Mouse (Mus musculus) gastrocnemius, adult 18-20 months (tissue): ENCODE measurements around the gene Gm16181. TPM values are rescaled to one million over a fixed set of nuclear protein-coding genes. Genes with fewer than 3 reads are reported as not detected.

Experiments
- DNase-seq: peaks from one replicate; pipeline ENCODE4 v3.0.0; 2021; ENCODE audit warnings: low spot score
- total RNA-seq, 2 experiments: library from RNA; stranded (reverse); gene quantifications; 2 replicates each; pipeline ENCODE4 v1.2.3; 2021

Gene Gm16181
- total RNA-seq, 2 experiments from 2014 or later, result not detected

- DNase-seq, result no peak
Observed at GRCm38 (mm10) chr17:35249451-35250197, 29.0 kb downstream of the Gm16181 start.

DNA sequence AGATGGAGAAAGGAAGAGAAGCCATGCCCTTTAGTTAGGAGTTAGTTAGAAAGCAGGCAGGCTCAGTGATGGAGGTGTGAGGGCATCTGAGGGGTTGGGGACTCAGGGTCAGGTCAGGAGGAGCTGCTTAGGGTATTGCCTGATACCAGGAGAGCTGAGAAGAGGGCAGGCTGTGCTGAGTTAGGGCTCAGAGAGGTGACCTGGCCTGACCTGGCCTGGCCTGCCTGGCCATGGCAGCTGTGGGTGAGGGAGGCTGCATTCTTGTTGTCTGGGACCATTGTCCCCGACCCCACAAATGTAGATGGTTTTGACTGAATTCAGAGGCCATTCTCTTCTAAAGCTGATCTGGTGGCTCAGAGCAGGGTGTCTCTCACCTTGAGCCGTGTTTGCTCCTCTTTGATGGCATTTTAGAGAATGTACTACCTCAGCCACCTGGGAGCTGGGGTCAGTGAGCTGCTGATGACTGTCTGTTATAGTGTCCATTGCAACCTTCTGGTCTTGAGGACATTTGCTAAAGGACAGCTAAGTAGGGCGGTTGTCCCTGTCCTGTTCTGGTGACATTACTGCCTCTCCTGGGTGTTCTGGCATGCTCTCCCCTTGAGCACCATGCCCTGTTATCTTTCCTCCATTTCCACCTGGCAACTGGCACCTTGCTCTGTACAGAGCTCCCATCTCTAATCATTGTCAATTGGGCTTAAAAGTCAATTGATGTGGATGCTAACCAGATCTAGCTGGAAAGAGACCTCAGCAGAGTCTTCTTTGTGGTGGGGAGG, 29.9 kb downstream of the Gm16181 start:
- no peak for DNase-seq

DNA sequence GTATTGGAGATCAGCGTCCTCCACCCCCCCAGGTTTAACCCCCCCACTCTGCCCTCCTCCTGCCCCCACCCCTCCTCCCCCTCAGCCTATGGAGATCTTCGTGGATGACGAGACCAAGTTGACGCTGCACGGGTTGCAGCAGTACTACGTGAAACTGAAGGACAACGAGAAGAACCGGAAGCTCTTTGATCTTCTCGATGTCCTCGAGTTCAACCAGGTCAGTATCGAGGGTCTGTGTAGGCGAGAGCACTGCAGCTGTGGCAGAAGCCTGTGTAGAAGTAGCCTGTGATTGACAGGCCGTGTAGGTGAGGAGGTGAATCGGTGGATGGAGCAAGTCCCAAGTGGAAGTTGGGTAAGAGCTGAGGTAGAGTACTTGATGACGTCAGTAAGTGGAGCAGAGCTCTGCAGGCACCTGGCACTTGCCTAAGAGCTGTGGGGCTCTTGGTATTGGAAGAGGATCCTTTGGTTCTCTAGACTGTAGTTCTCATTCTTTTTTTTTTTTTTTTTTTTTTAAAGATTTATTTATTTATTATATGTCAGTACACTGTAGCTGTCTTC, 30.6 kb downstream of the Gm16181 start:
- DNase-seq, result no peak

DNA sequence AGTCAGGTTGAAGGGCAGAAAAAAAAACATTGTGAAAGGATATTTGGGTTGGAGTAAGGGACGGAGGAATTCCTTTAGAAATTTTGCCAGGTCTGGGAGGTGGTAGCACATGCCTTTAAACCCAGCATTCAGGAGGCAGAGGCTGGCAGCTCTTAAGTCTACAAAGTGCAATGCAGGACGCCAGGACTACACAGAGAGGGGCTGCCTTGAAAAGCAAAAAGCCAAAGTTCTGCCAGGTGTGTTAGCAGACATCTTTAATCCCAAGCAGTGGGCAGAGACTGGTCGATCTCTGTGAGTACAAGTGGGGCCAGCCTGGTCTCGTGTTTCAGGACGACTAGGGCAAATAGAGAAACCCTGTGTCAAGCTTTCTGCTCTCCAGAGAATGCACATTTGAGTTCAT, 31.3 kb downstream of the Gm16181 start:
- DNase-seq, result no peak

DNA sequence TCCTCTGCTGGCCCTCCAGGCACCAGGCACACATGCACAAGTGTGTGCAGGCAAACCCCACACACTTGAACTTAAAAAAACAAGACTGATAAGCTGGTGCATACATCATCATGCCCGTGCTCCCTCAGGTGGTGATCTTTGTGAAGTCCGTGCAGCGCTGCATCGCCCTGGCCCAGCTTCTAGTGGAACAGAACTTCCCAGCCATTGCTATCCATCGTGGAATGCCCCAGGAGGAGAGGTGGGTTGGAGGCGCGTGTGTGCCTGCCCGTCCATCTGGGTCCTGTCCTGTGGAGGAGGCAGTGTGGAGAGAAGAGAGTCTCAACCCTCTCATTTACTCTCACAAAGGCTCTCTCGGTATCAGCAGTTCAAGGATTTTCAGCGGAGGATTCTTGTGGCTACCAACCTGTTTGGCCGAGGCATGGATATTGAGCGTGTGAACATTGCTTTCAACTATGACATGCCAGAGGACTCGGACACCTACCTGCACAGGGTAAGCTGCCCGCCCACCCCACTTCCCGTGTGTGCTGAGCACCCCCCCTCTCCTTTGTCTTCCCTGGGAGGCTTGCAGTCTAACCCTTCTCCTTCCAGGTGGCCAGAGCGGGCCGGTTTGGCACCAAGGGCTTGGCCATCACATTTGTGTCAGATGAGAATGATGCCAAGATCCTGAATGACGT, 32.1 kb downstream of the Gm16181 start:
- no peak for DNase-seq

- DNase-seq, result no peak
Observed at GRCm38 (mm10) chr17:35253293-35254093, 32.9 kb downstream of the Gm16181 start.

DNA sequence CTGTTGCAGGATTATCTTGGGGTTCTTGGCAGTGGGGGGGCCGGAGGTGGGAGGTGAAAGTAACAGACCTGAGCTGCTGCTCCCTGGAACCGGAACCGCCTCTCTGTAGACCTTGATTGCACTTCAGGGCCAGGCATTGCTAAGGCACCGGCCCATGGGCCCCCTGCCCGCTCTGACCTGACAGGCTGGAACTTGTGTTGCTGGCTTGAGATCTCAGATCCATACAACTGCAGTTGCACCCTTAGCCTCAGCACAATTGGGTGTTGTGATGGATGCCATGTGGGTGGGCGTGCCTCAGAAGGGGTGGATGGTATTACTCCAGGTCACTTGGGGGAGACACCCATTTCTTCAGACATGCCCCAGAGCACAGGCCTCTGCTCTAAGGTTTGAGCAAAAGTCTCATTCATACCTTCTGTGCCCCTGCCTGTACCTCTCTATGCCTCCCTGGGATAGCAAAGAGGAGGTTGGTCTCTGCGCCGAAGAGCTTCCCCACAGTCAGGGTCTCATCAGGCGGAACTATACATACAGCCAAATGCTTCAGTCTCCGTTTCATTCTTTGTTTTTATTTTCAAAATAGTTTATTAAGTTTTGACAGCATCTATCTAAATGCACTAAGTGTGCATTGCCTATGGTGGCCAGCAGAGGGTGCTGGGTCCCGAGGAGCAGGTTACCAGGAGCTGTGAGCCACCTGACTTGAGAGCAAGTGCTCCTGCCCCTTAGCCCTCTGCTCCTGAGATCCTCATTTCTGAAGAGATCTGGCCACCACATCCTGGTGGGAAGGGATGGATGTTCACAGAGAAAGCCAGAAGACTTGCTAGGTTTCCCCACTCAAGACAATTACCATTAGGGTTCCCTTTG, 33.8 kb downstream of the Gm16181 start:
- DNase-seq, result peak; percentile 63

DNA sequence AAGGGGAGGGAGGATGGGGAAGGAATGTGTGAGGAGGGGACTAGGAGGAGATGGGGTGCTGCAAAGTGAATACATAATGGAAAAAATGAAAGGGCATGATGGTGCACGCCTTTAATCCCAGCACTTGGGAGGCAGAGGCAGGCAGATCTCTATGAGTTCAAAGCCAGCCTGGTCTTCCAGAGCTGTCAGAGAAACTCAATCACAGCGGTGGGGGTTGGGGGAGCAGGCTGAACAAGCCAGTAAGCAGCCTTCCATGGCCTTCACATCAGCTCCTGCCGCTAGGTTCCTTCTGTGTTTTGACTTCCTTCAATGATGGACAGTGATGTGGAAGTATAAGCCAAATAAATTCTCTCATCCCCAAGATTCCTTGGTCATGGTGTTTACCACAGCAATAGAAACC, 34.7 kb downstream of the Gm16181 start:
- DNase-seq, result no peak

DNA sequence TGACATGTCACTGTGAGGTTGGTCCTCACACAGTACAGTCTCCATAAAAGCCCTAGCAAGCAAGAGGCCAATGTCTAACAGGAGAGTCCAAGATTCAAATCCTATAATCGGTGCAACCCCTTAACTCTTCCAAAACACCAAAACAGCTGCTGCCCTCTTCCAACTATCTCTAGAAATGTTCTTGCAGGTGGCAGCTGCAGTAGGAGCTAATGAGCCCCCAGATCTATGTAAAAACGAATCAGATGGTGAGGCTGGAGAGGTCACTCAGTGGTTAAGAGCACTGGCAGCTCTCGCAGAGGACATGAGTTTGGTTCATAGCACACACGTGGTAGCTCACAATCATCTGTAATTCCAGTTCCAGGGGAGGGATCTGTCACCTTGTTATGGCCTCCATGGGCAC, 35.1 kb downstream of the Gm16181 start:
- no peak for DNase-seq

DNA sequence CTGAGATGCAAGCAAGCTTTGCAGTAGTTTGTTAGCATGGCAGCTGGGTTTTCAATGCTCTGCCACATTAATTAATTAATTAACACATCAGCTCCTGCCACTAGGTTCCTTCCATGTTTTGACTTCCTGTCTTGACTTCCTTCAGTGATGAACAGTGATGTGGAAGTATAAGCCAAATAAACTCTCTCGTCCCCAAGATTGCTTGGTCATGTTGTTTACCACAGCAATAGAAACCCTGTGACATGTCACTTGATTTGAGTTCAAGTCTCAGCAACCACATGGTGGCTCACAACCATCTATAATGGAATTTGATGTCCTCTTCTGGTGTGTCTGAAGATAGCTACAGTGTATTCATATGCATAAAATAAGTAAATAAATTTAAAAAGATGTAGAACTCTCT, 36.7 kb downstream of the Gm16181 start:
- no peak for DNase-seq

DNA sequence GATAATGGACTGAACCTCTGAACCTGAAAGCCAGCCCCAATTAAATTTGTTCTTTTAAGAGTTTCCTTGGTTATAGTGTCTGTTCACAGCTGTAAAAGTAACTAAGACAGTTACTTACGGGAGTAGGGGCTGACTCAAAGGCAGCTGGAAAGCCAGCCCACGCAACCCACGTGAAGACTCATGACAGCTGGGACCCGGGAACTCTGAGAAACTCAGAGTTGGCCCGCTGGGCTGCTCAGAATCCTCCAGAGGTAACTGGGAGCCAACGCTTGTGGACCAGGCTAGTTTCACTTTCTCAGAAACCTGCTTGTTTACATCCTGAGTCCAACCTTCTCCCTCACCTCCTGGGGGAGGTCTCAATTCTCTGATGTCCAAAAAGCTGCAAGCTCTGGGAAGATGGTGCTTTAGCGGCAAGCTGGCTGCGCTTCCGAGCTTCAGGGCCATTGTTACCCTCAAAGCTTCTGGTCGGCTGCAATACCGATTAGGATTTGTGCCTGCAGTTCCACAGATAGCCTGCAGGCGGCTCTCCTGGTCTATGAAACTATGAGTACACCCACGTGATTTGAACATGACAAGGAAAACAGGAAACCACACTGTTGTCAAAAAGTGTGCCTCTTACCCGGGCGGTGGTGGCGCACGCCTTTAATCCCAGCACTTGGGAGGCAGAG, 37.3 kb downstream of the Gm16181 start:
- DNase-seq, result peak; percentile 97

GRCm38 (mm10) chr17:35258492-35259478, 38.2 kb downstream of the Gm16181 start:
- peak; percentile 56 for DNase-seq

DNA sequence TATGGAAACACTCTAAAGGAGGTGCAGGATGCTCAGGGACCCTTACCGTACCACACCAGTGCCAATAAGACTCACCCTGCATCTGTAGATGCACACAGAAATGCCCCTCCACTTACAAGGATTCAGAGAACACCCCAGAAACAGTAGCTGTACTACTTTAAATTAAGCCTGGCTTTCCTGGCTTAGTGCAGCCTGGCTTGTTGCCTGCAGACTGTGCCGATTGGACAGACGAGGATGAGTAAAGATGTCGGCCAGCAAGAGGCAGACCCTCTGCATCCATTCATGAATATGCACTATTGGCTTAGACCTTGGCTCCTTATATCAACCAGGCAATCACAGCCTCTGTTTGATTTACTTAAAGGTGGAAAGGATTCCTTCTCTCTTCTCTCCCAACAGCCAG, 39.0 kb downstream of the Gm16181 start:
- no peak for DNase-seq

DNA sequence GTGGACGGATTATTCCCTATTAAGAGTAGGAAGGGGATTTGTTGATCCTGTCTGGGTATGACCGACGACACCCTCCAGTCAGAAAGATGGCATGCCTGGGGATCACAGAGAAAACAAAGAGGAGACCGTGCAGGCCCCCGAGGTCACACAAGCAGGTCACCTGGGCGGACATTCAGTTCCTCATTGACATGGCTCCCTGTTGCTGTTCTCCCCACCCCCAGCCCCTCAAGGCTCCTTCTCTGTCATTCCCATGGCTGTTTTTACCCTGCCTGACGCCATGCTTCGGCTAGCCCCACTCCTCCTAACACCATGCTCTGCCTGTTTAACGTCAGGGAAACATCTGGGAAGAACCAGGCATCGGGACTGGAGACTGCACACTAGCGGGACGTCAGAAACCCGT, 41.0 kb downstream of the Gm16181 start:
- no peak for DNase-seq

DNA sequence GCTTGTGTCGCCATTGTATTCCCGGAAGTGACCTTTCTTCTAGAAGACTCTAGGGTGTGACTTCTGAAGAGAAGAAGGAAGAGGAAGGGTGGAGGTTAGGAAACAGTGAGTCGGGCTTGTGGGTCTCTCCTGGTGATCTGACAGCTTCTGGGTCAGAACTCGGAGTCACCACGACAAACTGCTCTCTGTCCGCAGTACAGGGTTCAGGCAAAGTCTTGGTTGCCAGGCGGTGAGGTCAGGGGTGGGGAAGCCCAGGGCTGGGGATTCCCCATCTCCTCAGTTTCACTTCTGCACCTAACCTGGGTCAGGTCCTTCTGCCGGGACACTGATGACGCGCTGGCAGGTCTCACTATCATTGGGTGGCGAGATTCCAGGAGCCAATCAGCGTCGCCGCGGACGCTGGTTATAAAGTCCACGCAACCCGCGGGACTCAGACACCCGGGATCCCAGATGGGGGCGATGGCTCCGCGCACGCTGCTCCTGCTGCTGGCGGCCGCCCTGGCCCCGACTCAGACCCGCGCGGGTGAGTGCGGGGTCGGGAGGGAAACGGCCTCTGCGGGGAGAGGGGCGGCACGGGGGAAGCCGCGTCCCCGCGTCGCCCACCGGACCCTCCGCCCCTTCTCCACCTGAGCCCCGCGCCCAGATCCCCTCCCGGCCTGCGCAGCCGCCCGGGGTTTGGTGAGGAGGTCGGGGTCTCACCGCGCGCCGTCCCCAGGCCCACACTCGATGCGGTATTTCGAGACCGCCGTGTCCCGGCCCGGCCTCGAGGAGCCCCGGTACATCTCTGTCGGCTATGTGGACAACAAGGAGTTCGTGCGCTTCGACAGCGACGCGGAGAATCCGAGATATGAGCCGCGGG, 42.3 kb downstream of the Gm16181 start, which contains the start of gene H2-D1:
Gene H2-D1, plus strand, starts transcription at position 67 of the 859 bp plus-strand sequence.
- DNase-seq, result peak; percentile 99

- DNase-seq, result no peak
Observed at GRCm38 (mm10) chr17:35263523-35263883, 42.9 kb downstream of the Gm16181 start.

DNA sequence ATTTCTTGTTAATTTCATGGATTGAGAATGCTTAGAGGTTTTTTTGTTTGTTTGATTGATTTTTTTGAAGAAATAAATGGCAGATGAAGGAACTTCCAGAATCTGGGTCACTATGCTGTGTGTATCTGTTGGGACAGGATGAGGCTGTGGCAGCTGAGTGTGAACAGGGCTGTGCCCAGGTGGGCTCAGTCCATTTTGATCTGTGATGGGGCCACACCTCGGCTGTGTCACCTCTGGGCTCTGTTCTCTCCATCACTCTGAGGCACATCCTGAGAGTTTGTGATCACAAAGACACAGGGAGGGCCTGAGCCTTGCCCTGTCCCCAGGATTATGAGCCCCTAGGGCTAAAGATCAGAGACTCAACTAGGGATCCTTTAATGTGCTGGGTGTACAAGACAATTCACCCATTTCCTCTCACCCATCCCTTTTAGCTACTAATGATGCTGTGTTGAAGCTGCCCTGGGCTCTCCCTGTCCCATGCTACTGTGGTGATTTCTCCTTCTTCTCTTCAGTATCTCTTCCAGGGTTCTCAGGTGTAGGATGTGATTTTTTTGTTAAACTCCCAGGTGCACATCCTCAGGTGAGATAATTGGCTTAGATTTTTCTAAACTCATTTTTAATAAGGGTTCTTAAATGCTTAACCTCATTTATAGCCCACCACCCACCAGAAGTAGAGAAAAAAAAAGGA, 46.9 kb downstream of the Gm16181 start:
- no peak for DNase-seq
